Mouse (Mus musculus): ENCODE measurements at regions not wholly inside any gene's neighbourhood (a gene's known extent, or its start where the extent isn't known, plus 50 kb on each side); places are given as distances from the start of the nearest gene placed in this dataset.
"Not testable (repeated sequence)": the region's sequence is repeated elsewhere in the genome, so short reads cannot be mapped to it uniquely, and the experiment has no call there.

- DNase-seq = no peak
- intact Hi-C loops (cut with DNase I) = no loop called here
Measured at GRCm38 (mm10) chr13:46041475-46041874, 76.7 kb upstream of the Atxn1 start.

- intact Hi-C loops (cut with DNase I) = no loop called here
- DNase-seq = no peak
Measured at GRCm38 (mm10) chr13:46040062-46040461, 75.3 kb upstream of the Atxn1 start.

- intact Hi-C loops (cut with DNase I) = no loop called here
- no peak for DNase-seq
Measured at GRCm38 (mm10) chr13:46038441-46039331, 73.9 kb upstream of the Atxn1 start.

GRCm38 (mm10) chr13:46032281-46032680, 67.5 kb upstream of the Atxn1 start:
- intact Hi-C loops (cut with DNase I) = no loop called here
- no peak for DNase-seq

DNA sequence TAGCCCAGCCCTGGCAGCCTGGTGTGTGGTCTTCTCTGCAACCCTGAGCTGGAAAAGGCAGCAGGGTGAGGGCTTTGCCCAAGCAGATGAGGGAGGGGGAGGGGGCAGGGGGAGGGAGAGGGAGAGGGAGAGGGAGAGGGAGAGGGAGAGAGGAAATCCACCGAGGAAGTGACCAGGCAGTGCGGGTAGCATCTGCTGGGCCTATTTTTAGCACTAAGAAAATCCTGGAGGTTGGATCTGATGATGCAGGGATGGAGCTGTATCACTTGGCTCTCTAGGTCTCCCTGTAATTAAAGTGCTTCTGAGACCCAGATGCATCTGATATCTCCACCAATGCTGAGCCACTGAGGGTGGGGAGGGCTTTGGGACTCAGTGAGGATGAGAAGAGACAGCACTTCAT, 61.2 kb upstream of the Atxn1 start:
- DNase-seq = no peak
- intact Hi-C loops (cut with DNase I) = no loop called here

DNA sequence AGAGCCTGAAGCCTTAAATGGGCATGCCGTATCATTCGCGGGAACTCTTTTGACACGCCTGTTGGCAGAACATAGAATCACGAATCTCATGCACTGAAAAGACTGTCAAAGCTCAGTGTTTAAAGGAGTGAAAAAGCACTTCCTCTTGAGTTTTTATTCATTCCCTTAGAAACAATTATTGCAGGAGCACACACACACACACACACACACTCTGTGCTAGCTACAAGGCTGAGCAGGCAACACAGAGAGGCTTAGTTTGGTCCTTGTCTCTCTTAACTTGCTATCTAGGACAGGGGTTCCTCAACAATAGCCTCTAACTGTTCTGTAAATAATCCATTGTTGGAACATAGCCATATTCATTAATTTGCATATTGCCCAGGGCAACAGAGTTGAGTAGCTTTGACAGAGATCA, 58.8 kb upstream of the Atxn1 start:
- intact Hi-C loops (cut with DNase I) = no loop called here
- DNase-seq = no peak

DNA sequence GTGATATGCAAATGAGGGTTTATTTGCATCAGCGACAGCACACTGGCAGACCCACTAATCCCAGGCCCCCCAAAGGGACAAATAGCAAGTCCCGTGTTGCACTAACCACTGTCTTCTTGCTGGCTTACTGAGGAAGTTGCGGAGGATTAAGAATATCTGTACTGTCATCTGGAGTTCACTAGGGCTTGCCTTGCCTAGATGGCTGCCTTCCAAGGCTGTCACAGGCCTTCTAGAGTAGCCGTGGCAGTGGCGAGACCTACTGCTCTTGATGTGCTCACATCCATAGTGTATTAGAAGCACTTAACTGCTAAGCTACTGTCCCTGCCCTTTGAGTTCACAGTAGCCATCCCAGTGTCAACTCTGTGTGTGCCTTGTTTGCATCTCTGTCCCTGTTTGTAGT, 58.4 kb upstream of the Atxn1 start:
- DNase-seq = no peak
- intact Hi-C loops (cut with DNase I) = no loop called here

DNA sequence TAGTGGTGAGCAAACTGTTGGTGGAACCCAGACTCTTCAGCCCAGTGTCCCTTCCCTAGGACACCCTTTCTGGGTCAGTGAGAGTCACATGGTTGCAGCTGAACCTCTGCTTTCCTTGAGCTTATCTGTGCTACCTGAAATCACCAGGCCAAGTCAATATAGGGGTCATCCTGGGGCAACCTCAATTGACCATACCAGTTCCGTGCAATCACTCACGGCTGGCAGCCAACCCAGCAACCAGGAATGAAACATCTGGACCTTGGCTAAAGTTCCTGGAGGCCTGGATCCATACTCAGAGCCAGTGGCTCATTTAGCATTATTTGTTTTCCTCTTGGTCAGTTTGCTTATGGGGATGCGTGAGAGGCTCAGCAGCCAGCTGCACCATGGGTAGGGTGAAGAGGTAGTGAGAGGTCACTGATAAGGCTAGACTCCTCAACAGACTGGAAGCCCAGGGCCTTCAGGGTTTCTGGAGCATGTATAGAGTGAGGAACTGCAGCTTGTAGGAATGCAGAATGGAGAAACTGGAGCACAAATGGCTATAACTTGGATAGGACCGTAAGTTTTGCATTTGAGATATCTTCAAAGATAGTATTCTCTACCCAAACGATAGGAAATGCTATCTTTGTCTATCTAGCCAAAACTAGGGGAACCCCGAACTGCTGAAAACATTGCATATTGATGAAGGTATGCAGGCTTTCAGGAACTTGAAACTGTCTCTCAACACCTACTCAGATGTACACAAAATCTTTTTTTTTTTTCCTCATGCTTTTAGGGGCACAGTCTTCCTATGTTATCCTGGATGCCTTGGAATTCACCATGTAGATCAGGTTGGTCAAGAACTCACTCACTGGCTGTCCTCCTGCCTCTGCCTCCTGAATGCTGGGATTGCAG, 56.4 kb upstream of the Atxn1 start:
- intact Hi-C loops (cut with DNase I) = no loop called here
- no peak for DNase-seq

- DNase-seq = no peak
- intact Hi-C loops (cut with DNase I) = no loop called here
Measured at GRCm38 (mm10) chr13:46019431-46020166, 54.8 kb upstream of the Atxn1 start.

GRCm38 (mm10) chr13:46018903-46019430, 54.2 kb upstream of the Atxn1 start:
- DNase-seq = no peak
- intact Hi-C loops (cut with DNase I) = no loop called here

DNA sequence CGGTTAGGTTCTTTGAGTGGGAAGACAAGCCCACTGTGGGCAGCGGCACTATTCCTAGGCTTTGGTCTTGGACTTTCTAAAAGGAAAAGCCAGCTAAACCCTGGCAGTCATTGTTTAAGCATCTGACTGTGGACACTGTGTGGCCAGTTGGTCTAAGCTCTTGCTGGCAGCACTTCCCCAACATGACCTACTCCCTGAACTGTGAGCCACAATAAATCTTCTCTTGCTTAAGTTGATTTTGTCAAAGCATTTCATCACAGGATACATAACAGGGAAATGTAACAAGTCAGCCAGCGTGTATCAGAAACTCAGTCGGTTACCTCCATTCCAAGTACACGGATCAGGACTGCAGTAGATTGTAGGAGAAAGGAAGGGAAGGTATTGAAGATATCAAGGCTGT, 52.9 kb upstream of the Atxn1 start:
- DNase-seq = no peak
- intact Hi-C loops (cut with DNase I) = no loop called here

DNA sequence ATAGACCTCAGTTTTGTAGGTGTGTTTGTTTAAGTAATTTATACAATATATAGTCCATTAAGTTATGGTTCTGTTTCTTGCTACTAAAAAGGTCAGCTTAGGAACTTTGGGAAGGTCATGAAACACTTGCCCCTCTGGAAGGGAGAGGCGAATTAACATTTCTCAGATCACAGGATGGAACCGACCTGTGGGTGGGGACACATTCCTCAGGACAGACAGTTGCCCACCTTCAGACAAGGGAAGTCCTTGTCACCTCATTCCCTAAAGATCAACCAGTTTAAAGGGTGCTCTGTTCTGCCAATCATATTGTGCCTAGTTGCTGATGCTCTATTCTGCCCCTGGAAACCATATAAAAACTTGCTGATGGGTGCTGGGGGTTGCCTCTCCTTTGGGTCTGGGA, 52.2 kb upstream of the Atxn1 start:
- DNase-seq; intact Hi-C loops (cut with DNase I): not testable (repeated sequence)

GRCm38 (mm10) chr13:46015231-46015630, 50.4 kb upstream of the Atxn1 start:
- intact Hi-C loops (cut with DNase I) = no loop called here

DNA sequence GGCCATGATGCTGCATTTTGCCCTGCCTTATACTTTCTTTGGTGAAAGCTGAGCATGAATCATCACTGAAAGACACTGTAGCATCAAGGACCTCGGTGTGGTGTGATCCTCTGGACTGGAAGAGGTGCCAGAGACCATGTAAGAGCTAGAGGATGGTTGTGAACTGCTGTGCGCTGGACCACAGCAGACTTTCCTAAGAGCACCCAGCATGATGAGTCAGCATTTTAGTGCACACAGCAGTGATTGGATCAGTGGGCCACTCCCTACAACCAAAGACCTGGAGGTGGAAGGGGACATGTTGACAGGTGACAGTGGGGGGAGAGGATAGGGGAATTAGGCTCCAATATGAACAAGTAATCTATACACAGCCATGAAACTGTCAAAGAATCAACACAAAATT, 49.8 kb upstream of the Atxn1 start:
- no peak for DNase-seq
- intact Hi-C loops (cut with DNase I) = no loop called here

More at GRCm38 (mm10) chr13:46015231-46015630, 50.4 kb upstream of the Atxn1 start:
- no peak for DNase-seq

Measured in heart, postnatal 10 days (tissue).